Mouse (Mus musculus) erythroblast, embryonic 14.5 days (primary cell): ENCODE measurements around the gene Cdip1. TPM values are rescaled to one million over a fixed set of nuclear protein-coding genes. Genes with fewer than 3 reads are reported as not detected.

Experiments
- H3K27me3 ChIP-seq: 2 replicates; pipeline ENCODE4 v1.6.1; 2012; ENCODE audit warnings: inconsistent platforms; ENCODE audit not compliant: control insufficient read depth
- H3K36me3 ChIP-seq: 2 replicates; pipeline ENCODE4 v1.6.1; 2012; ENCODE audit warnings: mild to moderate bottlenecking, inconsistent platforms; ENCODE audit not compliant: control insufficient read depth
- H3K4me1 ChIP-seq: 2 replicates; pipeline ENCODE4 v1.6.1; 2012; ENCODE audit warnings: inconsistent platforms; ENCODE audit not compliant: control insufficient read depth
- H3K4me3 ChIP-seq: replicated peaks from 2 replicates; pipeline ENCODE3; 2012; ENCODE audit warnings: moderate library complexity, mild to moderate bottlenecking, inconsistent platforms
- H3K9me3 ChIP-seq: 2 replicates; pipeline ENCODE4 v1.6.1; 2012; ENCODE audit warnings: low read length, inconsistent platforms, mixed read lengths; ENCODE audit not compliant: control insufficient read depth
- GATA1 ChIP-seq: IDR thresholded peaks from 2 replicates; pipeline ENCODE4 v1.6.1; 2012; ENCODE audit warnings: low read length, inconsistent platforms, mixed read lengths
- TAL1 ChIP-seq: IDR thresholded peaks from 3 replicates; pipeline ENCODE4 v1.6.1; 2012; ENCODE audit warnings: low read length, inconsistent platforms, mixed read lengths
- polyA plus RNA-seq: library from polyadenylated mRNA; stranded (reverse); fragments of >175 nt; gene quantifications from 2 replicates; pipeline ENCODE4 v1.2.3, GENCODE M21; 2012

The Cdip1 gene
- polyA plus RNA-seq, 1 experiment, result 0.95 TPM

GRCm38 (mm10) chr16:4725266-4725665 is 64.8 kb downstream of the Cdip1 start:
- Histone ChIP-seq H3K4me1 (peaks cover 41% of the 10 kb centered on the region), H3K36me3 (no peaks in the 10 kb centered on the region)

DNA sequence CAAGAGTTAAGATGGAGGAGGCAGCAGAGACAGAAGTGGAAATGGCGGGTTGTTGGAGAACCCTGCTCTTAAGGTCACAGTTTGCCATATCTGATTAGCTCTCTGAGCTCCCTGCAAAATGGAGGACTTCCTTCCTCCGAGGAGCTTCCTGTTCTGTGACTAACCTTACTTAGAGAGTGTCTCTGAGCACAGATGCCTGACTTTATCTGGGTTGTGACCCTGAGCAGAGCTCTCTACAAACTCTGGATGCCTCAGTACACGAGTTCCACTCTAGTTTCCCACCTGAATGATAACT is 67.2 kb downstream of the Cdip1 start:
- H3K4me3 ChIP-seq, result no peak overlapping the region
- H3K27me3 ChIP-seq, result no peaks in the 10 kb centered on the region
- no peaks in the 10 kb centered on the region for H3K36me3 ChIP-seq
- H3K9me3 ChIP-seq, result no peaks in the 10 kb centered on the region
- H3K4me1 ChIP-seq, result peaks cover 52% of the 10 kb centered on the region
- TF ChIP-seq GATA1 (no peak), TAL1 (no peak)

More at GRCm38 (mm10) chr16:4725266-4725665, 64.8 kb downstream of the Cdip1 start:
- Histone ChIP-seq H3K4me3 (no peak overlapping the region), H3K9me3 (no peaks in the 10 kb centered on the region), H3K27me3 (no peaks in the 10 kb centered on the region)
- TF ChIP-seq TAL1 (no peak), GATA1 (no peak)

DNA sequence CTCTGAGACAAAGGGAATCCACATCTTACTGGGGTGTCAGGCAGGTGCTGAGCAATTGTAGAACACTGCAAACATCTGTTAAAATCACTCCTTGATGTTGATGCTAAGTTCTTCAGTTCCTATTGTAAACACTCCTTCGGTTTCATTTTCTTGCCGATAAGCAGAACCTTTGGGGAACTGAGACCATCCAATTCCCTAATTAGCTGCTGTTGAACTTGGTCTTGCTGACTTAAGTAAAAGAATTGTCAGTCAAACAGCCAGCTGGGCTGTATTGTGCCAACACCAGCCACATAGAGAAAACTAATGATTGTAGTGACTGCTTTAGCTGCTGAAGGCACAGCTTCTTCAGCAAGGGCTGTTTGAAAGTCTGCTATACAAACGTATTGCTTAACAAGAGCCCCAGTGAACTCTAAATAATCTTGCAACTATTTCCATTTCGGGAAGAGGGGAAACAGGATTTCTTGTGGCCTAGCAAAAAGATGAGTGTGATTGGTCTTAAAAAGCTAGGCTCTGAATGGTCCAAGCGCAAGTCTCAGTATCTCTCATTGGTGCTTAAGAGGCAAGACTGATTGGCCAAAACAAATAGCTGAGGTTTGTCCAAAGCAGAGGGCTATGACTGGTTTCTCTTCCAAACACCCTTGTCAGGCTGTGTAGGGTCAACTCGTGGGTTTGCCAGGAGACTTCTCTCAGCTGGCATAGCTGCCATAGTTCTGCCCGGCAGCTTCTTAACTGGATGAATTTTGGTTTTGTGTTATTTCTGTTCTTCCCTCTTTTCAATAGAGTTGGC is 67.8 kb downstream of the Cdip1 start:
- no peaks in the 10 kb centered on the region for H3K27me3 ChIP-seq
- TF ChIP-seq TAL1, result no peak
- TF ChIP-seq GATA1, result no peak
- H3K4me3 ChIP-seq, result no peak overlapping the region
- H3K36me3 ChIP-seq, result no peaks in the 10 kb centered on the region
- H3K9me3 ChIP-seq, result no peaks in the 10 kb centered on the region
- peaks cover 52% of the 10 kb centered on the region for H3K4me1 ChIP-seq

DNA sequence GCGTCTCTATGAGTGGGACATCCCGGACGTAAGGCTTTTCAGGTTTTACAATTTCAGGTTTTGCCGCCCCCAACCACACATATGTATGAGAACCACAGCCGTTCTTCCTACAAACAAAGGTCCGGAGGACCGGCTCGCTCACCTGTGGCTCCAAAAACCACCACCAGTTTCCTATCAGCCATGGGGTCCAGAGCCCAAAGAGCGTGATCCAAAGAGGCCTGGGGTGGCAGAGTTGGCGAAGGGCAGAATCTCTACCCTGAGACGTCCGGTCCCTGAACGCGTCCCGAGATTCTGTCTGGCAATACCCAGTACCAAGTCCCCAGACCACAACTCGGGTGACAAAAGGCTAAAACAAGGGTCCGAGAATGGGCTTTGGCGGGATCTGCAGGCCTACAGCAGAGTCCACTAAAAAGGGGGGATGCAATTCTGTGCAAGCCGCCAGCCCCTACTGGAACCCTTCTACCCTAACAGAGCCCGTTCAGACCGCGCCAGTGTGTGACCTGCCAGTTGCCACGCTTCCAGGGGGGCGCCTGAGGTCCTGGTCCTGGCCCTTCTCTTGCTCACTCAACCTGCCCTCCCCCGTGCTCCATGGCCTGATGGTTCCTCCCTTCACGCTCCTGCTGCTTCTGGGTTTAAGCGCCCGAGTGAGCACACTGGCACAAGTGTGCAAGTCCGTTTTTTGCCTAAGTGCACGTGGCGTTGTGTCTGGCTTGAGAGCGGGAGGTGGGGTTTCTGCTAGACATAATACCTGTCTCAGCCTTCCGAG is 71.2 kb downstream of the Cdip1 start, which contains the start of gene Nmral1:
TSS of gene Nmral1 (minus strand) at position 604 of the 766 bp plus-strand sequence.
- Histone ChIP-seq H3K36me3 (peaks cover 30% of the 10 kb centered on the region), H3K4me1 (peaks cover 35% of the 10 kb centered on the region), H3K27me3 (no peaks in the 10 kb centered on the region), H3K9me3 (no peaks in the 10 kb centered on the region), H3K4me3 (peak within 1 kb of the TSS; percentile 85)
- TF ChIP-seq TAL1 (no peak), GATA1 (no peak)

GRCm38 (mm10) chr16:4717866-4718265 is 72.2 kb downstream of the Cdip1 start:
- TF ChIP-seq GATA1, result no peak
- TF ChIP-seq TAL1, result no peak
- Histone ChIP-seq H3K4me3 (peak overlapping the region; percentile 85), H3K9me3 (no peaks in the 10 kb centered on the region), H3K4me1 (peaks cover 32% of the 10 kb centered on the region), H3K36me3 (peaks cover 41% of the 10 kb centered on the region), H3K27me3 (no peaks in the 10 kb centered on the region)

DNA sequence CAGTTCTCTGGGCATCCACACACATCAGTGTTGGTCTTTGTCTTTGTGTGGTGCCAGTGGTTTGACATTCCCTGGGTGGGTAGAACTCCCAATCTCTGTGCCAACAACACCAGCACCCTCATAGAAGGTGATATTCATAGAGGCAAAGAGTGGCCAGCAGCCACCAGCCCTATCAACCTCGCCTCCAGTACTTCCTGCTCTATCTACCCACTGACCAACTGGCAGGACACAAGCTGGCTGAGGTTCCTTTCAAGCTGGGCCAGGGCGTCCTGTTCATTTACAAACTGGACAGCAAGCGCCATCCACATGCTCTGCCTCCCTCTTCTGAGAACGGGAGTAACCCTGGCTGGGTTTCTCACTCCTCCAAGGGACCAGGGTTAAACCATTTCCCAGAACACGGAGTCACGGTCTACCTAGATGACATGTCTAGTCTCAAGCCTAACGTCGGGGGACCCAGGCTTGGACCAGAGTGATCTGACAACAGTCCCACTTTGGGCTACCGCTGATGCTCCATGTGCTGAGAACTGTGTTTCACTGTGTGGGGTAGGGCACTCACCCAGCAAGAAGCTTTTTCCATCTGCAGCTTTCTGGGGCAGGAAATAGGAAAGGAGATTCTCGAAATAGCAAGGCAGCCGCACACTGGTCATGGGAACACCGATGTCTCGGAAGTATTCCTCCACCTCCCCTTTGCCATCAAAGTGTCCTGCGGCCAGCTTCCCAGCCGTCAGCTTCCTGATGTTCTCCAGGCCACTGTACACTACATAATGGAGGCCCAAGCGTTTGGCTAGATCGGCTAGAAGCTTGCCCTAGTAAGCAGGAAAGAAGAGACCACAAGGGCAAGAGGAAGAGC is 76.0 kb downstream of the Cdip1 start:
- H3K4me1 ChIP-seq, result peaks cover 18% of the 10 kb centered on the region
- H3K9me3 ChIP-seq, result no peaks in the 10 kb centered on the region
- peaks cover 77% of the 10 kb centered on the region for H3K36me3 ChIP-seq
- H3K27me3 ChIP-seq, result no peaks in the 10 kb centered on the region
- TF ChIP-seq TAL1 (no peak), GATA1 (no peak)
- no peak overlapping the region for H3K4me3 ChIP-seq

DNA sequence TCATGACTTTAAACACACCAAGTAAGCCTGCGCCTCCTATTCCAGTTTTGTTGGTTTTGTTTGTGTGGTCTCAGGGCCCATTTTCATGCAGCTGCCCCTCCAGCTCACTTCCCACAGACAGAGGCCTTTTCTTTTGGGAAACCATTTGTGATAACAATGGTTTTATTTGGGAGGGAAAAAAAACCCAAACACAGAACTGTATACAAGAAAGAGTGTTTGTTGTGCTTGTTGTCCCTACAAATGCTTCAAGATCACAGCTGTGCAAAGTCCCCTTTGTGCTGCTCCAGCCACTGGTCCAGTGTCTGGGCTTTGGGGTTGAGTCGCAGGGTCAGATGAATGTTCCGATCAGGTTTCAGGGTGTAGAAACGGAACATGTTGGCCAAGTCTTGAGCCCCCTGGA is 78.9 kb downstream of the Cdip1 start:
- Histone ChIP-seq H3K36me3 (peaks cover 98% of the 10 kb centered on the region), H3K4me3 (no peak overlapping the region), H3K9me3 (no peaks in the 10 kb centered on the region), H3K27me3 (no peaks in the 10 kb centered on the region), H3K4me1 (peaks cover 3% of the 10 kb centered on the region)
- TF ChIP-seq TAL1 (no peak), GATA1 (no peak)

GRCm38 (mm10) chr16:4705541-4705940 is 84.6 kb downstream of the Cdip1 start:
- Histone ChIP-seq H3K9me3 (no peaks in the 10 kb centered on the region), H3K36me3 (peaks cover 97% of the 10 kb centered on the region), H3K4me1 (no peaks in the 10 kb centered on the region), H3K4me3 (no peak overlapping the region), H3K27me3 (no peaks in the 10 kb centered on the region)
- TF ChIP-seq GATA1 (no peak), TAL1 (no peak)
